Mouse (Mus musculus) adrenal gland, postnatal 10 days (tissue): ENCODE measurements around the gene Pde6b. TPM values are rescaled to one million over a fixed set of nuclear protein-coding genes. Genes with fewer than 3 reads are reported as not detected.
A peak's percentile ranks its signal among the peaks of the same experiment; 100 is the strongest.

ENCODE experiments used
- DNase-seq: peaks from one replicate; pipeline ENCODE4 v3.0.0; 2021; ENCODE audit warnings: mixed read lengths
- total RNA-seq, 2 experiments: library from RNA; stranded (reverse); gene quantifications; 2 replicates each; pipeline ENCODE4 v1.2.3; 2021

Pde6b gene
- total RNA-seq, 2 experiments from 2014 or later: not detected

- no peak for DNase-seq
Measured at GRCm38 (mm10) chr5:108389744-108390143, 1.6 kb downstream of the Pde6b start.

- DNase-seq: no peak
Measured at GRCm38 (mm10) chr5:108403453-108403852, 15.3 kb downstream of the Pde6b start.

DNA sequence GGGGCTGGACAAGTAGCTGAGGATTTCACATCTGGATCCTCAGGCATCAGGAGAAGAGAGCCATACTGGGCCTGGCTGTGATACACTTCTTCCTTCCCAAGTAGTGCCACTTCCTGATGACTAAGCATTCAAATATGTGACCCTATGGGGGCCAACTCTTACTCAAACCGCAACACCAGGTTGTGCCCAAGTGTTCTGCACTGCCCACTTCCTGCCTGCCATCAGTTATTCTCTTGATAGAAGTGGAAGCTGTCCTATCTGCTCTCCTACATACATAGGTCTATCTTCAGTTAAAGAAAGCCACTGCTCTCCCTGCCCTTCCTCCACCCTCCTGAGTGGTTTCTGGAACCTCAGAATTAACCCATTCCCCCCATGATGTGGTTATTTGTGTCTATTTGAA is 17.3 kb downstream of the Pde6b start:
- DNase-seq: no peak

GRCm38 (mm10) chr5:108406977-108407376 is 18.8 kb downstream of the Pde6b start:
- no peak for DNase-seq

- DNase-seq: no peak
Measured at GRCm38 (mm10) chr5:108414711-108415110, 26.5 kb downstream of the Pde6b start.

DNA sequence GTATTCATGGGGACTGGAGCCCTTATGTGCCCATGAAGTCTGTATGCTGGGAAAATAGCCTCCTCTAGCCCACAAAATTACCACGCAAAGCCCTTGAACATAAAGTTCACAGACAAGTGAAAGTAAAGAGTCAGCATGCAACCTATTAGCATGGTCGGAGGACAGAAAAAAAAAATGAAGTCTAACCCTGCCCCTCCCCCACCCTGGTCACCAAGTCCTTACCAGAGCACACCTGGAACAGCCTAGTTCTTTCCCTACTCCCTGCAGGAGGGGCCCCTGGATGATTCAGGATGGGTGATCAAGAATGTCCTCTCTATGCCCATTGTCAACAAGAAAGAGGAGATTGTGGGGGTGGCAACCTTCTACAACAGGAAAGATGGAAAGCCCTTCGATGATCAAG is 34.5 kb downstream of the Pde6b start:
- no peak for DNase-seq

- DNase-seq: no peak
Measured at GRCm38 (mm10) chr5:108423427-108423826, 35.2 kb downstream of the Pde6b start.

- peak; percentile 69 for DNase-seq
Measured at GRCm38 (mm10) chr5:108427186-108427585, 39.0 kb downstream of the Pde6b start.

DNA sequence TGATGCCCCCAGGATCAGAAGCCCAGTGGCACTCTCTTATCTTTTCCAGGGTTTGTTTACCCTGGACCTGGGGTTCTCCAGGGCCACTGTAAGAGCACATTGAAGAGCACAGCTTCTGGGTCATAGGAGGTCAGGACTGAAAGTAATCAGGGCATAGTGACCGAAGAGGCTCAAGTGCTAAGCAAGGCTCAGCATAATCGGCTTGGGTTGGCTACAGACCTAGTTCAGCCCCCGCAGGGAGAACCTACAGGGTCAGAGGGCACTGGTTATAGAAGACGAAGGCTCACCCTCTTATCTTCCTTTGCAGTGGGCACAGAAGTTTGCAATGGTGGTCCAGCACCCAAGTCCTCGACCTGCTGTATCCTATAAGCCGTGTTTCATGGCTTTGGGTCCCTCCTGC is 43.0 kb downstream of the Pde6b start:
- no peak for DNase-seq

- DNase-seq: peak; percentile 96
Measured at GRCm38 (mm10) chr5:108433804-108434587, 45.8 kb downstream of the Pde6b start, which contains the start of gene Atp5k. TSS of gene Atp5k (minus strand) at chr5:108434448.

DNA sequence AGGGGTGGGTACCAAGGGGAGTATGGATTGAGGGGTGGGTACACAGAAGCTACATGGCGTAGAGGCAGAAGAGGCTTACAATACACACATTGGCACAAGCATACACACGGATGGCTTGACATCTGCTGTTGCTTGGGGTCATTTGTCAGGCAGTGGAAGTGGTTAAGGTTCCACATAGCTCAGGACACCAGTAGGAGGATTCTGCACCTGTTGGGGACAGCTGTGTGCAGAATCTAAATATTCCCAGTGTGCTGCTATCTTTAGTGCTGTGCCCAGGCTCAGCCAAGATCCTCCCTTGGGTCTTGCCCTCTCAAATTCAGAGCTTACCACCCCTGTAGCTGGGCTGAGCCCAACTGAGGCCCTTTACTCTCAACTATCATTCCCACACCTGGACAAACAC is 47.9 kb downstream of the Pde6b start:
- DNase-seq: no peak

GRCm38 (mm10) chr5:108446973-108447372 is 58.8 kb downstream of the Pde6b start:
- DNase-seq: no peak

- DNase-seq: no peak
Measured at GRCm38 (mm10) chr5:108447857-108448256, 59.7 kb downstream of the Pde6b start.

DNA sequence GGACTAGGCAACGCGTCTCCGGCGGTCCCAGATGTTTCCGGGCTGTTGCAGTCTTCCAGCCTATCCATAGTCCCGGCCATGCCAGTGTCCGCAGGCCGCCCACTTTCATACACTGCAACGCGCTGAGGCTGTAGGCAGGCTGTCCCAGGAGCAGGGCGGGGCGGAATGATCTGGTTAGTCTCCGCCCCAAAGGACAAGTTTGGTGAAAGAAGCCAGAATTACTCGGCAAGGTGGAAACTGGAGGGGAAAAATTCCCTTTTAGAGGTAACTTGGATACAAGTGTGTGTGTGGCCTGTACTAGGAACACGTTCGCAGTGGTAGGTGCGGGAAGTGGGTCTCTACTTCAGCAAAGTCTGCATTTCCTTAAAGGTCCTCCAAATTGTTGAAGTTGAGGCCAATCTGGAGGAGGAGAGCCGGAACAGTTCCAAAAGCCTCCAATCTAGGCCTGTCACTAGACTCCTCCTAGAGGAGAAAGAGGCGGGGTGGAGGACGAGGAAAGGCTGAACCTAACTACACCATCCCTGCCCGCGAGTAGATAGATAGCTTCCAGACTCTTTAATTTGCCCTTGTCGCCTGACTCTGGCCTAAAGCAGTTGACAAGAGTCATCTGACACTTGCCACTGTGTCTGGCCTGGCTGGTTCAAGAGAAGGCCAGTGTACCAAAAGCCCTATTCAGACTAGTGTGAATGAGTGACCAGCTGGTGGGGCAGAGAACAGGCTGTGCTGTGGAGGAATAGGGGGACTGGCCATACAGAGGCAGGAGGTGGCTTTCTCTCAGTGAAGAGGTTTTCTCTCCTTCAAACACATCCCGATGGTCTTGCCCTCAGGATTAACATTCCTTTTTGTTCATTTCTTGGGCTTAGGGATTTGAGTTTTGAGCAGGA is 60.8 kb downstream of the Pde6b start, which contains the start of gene Mfsd7a:
TSS of gene Mfsd7a (minus strand) at position 107 of the 884 bp plus-strand sequence.
- peak; percentile 86 for DNase-seq

- no peak for DNase-seq
Measured at GRCm38 (mm10) chr5:108450837-108451540, 62.8 kb downstream of the Pde6b start.

- no peak for DNase-seq
Measured at GRCm38 (mm10) chr5:108451611-108452010, 63.4 kb downstream of the Pde6b start.

DNA sequence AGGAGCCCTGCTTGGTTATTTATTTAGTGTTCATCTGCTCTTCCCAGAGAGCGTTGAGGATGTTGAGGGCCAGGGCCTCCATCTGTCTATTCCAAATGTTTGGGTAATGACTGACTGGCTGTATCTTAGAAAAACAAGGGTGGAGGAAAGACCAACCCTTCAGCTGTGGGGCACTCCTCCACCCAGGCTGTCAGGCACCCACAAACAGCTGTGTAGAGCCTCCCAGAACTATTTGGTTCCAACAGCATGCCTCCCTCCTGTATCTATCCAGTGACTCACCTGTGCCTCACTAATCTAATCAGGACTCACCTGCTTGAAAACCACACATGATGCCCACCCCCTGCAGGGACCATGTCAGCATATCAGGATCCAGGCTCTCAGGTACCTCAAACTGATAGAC is 64.2 kb downstream of the Pde6b start:
- DNase-seq: no peak

GRCm38 (mm10) chr5:108454094-108454493 is 65.9 kb downstream of the Pde6b start:
- no peak for DNase-seq

GRCm38 (mm10) chr5:108458706-108459105 is 70.5 kb downstream of the Pde6b start:
- DNase-seq: no peak

DNA sequence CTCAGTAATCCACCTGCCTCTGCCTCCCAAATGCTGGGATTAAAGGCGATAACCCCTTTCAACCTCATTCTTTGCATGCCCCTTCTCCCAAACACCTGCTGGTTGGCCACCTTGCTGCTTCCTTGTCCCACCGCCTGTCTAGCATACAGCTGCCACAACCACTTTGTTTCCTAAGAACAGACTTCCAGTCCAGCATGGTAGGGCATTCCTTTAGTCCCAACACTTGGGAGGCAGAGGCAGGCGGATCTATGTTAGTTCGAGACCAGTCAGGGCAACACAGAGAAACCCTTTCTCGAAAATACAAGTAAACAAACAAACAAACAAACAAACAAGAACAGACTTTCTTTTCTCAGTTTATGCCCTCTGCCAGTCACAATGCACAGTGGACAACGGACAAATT is 72.3 kb downstream of the Pde6b start:
- DNase-seq: peak; percentile 13

GRCm38 (mm10) chr5:108461082-108462065 is 73.2 kb downstream of the Pde6b start, which contains the start of gene Pcgf3:
TSS of gene Pcgf3 (plus strand) at chr5:108461232.
- peak; percentile 98 for DNase-seq
